Mouse (Mus musculus) forelimb bud, embryonic 11.5 days (tissue): ENCODE measurements around the gene Irf2bp2.
A peak's percentile ranks its signal among the peaks of the same experiment; 100 is the strongest.
"Not testable (repeated sequence)": the region's sequence is repeated elsewhere in the genome, so short reads cannot be mapped to it uniquely, and the experiment has no call there.

ENCODE experiments used
- DNase-seq: peaks from one replicate; pipeline ENCODE4 v3.0.0-alpha.2; 2012; ENCODE audit warnings: low read depth, low spot score

The Irf2bp2 gene

GRCm38 (mm10) chr8:126602641-126603040 lies 8.9 kb upstream of the Irf2bp2 start:
- DNase-seq, result no peak

GRCm38 (mm10) chr8:126601325-126601724 lies 7.5 kb upstream of the Irf2bp2 start:
- DNase-seq, result no peak

GRCm38 (mm10) chr8:126600816-126601243 lies 7.0 kb upstream of the Irf2bp2 start:
- DNase-seq, result no peak

GRCm38 (mm10) chr8:126600388-126600787 lies 6.6 kb upstream of the Irf2bp2 start:
- DNase-seq, result not testable (repeated sequence)

- DNase-seq, result no peak
Measured at GRCm38 (mm10) chr8:126599297-126599696, 5.5 kb upstream of the Irf2bp2 start.

- no peak for DNase-seq
Measured at GRCm38 (mm10) chr8:126598218-126598617, 4.4 kb upstream of the Irf2bp2 start.

GRCm38 (mm10) chr8:126596721-126597120 lies 2.9 kb upstream of the Irf2bp2 start:
- DNase-seq, result no peak

GRCm38 (mm10) chr8:126596097-126596634 lies 2.4 kb upstream of the Irf2bp2 start:
- peak; percentile 78 for DNase-seq

GRCm38 (mm10) chr8:126595204-126596061 lies 1.6 kb upstream of the Irf2bp2 start:
- no peak for DNase-seq

- peak; percentile 99 for DNase-seq
Measured at GRCm38 (mm10) chr8:126594481-126595000, 755 bp upstream of the Irf2bp2 start.

GRCm38 (mm10) chr8:126592771-126593571 lies 815 bp downstream of the Irf2bp2 start:
- no peak for DNase-seq

- no peak for DNase-seq
Measured at GRCm38 (mm10) chr8:126592381-126592770, 1.4 kb downstream of the Irf2bp2 start.

- no peak for DNase-seq
Measured at GRCm38 (mm10) chr8:126591821-126592268, 1.9 kb downstream of the Irf2bp2 start.

- no peak for DNase-seq
Measured at GRCm38 (mm10) chr8:126591141-126591820, 2.5 kb downstream of the Irf2bp2 start.

- no peak for DNase-seq
Measured at GRCm38 (mm10) chr8:126590599-126590998, 3.2 kb downstream of the Irf2bp2 start.

- no peak for DNase-seq
Measured at GRCm38 (mm10) chr8:126590024-126590529, 3.7 kb downstream of the Irf2bp2 start.

- no peak for DNase-seq
Measured at GRCm38 (mm10) chr8:126589507-126590023, 4.2 kb downstream of the Irf2bp2 start.

GRCm38 (mm10) chr8:126588636-126589506 lies 4.9 kb downstream of the Irf2bp2 start:
- no peak for DNase-seq

- no peak for DNase-seq
Measured at GRCm38 (mm10) chr8:126587836-126588503, 5.8 kb downstream of the Irf2bp2 start.
